Mouse (Mus musculus): Measurements from ENCODE around the gene Fam228b.
A peak's percentile ranks its signal among the peaks of the same experiment; 100 is the strongest.
"Not testable (repeated sequence)": the region's sequence is repeated elsewhere in the genome, so short reads cannot be mapped to it uniquely, and the experiment has no call there.

Gene Fam228b

GRCm38 (mm10) chr12:4740823-4741222 lies 28.2 kb downstream of the Fam228b start:
- no peak for DNase-seq

GRCm38 (mm10) chr12:4738031-4738576 lies 31.0 kb downstream of the Fam228b start, which contains the start of gene Fam228a:
Gene Fam228a (minus strand): TSS chr12:4738430.
- no peak for DNase-seq

GRCm38 (mm10) chr12:4732332-4732731 lies 36.7 kb downstream of the Fam228b start:
- DNase-seq, result no peak

GRCm38 (mm10) chr12:4731629-4732028 lies 37.4 kb downstream of the Fam228b start:
- no peak for DNase-seq

GRCm38 (mm10) chr12:4729165-4729564 lies 39.9 kb downstream of the Fam228b start:
- DNase-seq, result no peak

- peak in 1 of 2 experiments; percentile 34 for DNase-seq
Measured at GRCm38 (mm10) chr12:4719762-4720754, 49.0 kb downstream of the Fam228b start.

- no peak for DNase-seq
Measured at GRCm38 (mm10) chr12:4719066-4719761, 49.9 kb downstream of the Fam228b start.

GRCm38 (mm10) chr12:4717417-4717816 lies 51.6 kb downstream of the Fam228b start:
- peak in 1 of 2 experiments; percentile 53 for DNase-seq

- no peak for DNase-seq
Measured at GRCm38 (mm10) chr12:4715606-4716005, 53.5 kb downstream of the Fam228b start.

GRCm38 (mm10) chr12:4713361-4713760 lies 55.7 kb downstream of the Fam228b start:
- DNase-seq, result no peak

- no peak for DNase-seq
Measured at GRCm38 (mm10) chr12:4709926-4710325, 59.1 kb downstream of the Fam228b start.

- DNase-seq, result no peak
Measured at GRCm38 (mm10) chr12:4708881-4709604, 60.0 kb downstream of the Fam228b start.

- DNase-seq, result no peak
Measured at GRCm38 (mm10) chr12:4708296-4708695, 60.8 kb downstream of the Fam228b start.

GRCm38 (mm10) chr12:4707488-4708017 lies 61.5 kb downstream of the Fam228b start:
- no peak for DNase-seq

GRCm38 (mm10) chr12:4706901-4707300 lies 62.2 kb downstream of the Fam228b start:
- no peak for DNase-seq

- no peak for DNase-seq
Measured at GRCm38 (mm10) chr12:4706175-4706574, 62.9 kb downstream of the Fam228b start.

- DNase-seq, result not testable (repeated sequence)
Measured at GRCm38 (mm10) chr12:4705626-4706025, 63.4 kb downstream of the Fam228b start.

- no peak for DNase-seq
Measured at GRCm38 (mm10) chr12:4694534-4694933, 74.5 kb downstream of the Fam228b start.

- no peak for DNase-seq
Measured at GRCm38 (mm10) chr12:4691193-4691592, 77.9 kb downstream of the Fam228b start.
